Mouse (Mus musculus) liver, embryonic 12.5 days (tissue): ENCODE measurements around the gene Ror1. TPM values are rescaled to one million over a fixed set of nuclear protein-coding genes. Genes with fewer than 3 reads are reported as not detected.

Experiments used
- ATAC-seq: fragments of 200-750 bp; cut with Nextera tagmentation; 2 replicates; pipeline ENCODE4 v1.8.0; 2017; ENCODE audit warnings: moderate number of reproducible peaks, mild to moderate bottlenecking, moderate library complexity
- H3K27ac ChIP-seq: fragments of 300-500 bp; sonication (generic); 2 replicates; pipeline ENCODE4 v1.5.1; 2016; ENCODE audit warnings: mild to moderate bottlenecking
- H3K27me3 ChIP-seq: fragments of 300-500 bp; sonication (generic); replicated peaks from 2 replicates; pipeline ENCODE4 v1.6.1; 2016; ENCODE audit warnings: mild to moderate bottlenecking, moderate library complexity
- H3K36me3 ChIP-seq: fragments of 300-500 bp; sonication (generic); 2 replicates; pipeline ENCODE4 v1.6.1; 2016; ENCODE audit warnings: mild to moderate bottlenecking, moderate library complexity
- H3K4me1 ChIP-seq: fragments of 300-500 bp; sonication (generic); 2 replicates; pipeline ENCODE4 v1.6.1; 2016
- H3K4me2 ChIP-seq: fragments of 300-500 bp; sonication (generic); 2 replicates; pipeline ENCODE4 v1.6.1; 2016; ENCODE audit warnings: mild to moderate bottlenecking, moderate library complexity
- H3K4me3 ChIP-seq: fragments of 300-500 bp; sonication (generic); 2 replicates; pipeline ENCODE4 v1.5.1; 2016; ENCODE audit warnings: mild to moderate bottlenecking, moderate library complexity
- H3K9ac ChIP-seq: fragments of 300-500 bp; sonication (generic); 2 replicates; pipeline ENCODE4 v1.6.1; 2016; ENCODE audit warnings: mild to moderate bottlenecking, moderate library complexity
- H3K9me3 ChIP-seq: fragments of 300-500 bp; sonication (generic); replicated peaks from 2 replicates; pipeline ENCODE4 v1.6.1; 2016; ENCODE audit warnings: mild to moderate bottlenecking, moderate library complexity
- WGBS: fragments of 180-500 bp; shearing (Covaris S2); methylation state at CpG from one replicate; pipeline ENCODE4 v1.1.7; 2016; ENCODE audit not compliant: insufficient replicate concordance; 5-methylcytosine and 5-hydroxymethylcytosine counted together
- polyA plus RNA-seq: library from polyadenylated mRNA; unstranded; fragments of >200 nt; fragmentation: Nextera tagmentation; extraction: Ambion mirVana; gene quantifications from 2 replicates; pipeline ENCODE4 v1.2.1, GENCODE M21; 2016

Gene Ror1
- polyA plus RNA-seq, 1 experiment from 2014 or later, result 1.4 TPM

DNA sequence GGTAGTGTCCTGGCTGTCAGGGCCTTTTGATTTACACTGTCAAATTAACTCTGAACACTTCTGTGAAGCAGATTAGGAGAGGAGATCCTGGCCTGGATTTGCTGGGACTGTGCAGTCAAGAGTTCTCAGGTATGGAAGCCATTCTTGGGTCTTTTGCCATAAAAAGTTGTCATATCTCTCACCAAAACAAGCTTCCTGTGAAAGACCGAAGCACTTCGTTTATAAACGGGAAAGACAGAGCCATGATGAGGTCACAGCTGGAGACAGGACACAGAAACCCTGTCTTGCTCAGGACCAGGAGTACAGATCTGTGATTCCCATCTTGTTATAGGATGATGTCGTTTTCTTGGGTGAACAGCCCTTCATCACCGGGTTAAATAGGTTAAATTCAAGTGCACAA is 107.5 kb downstream of the Ror1 start:
- H3K4me1 ChIP-seq, result no peaks in the 10 kb centered on the region
- H3K4me3 ChIP-seq, result no peak overlapping the region
- no peak overlapping the region for H3K9ac ChIP-seq
- no peaks in the 10 kb centered on the region for H3K9me3 ChIP-seq
- H3K4me2 ChIP-seq, result no peak overlapping the region
- no peaks in the 10 kb centered on the region for H3K36me3 ChIP-seq
- H3K27me3 ChIP-seq, result no peaks in the 10 kb centered on the region
- 56% methylated on average over 5 of the region's 5 CpGs for WGBS
- H3K27ac ChIP-seq, result no peak overlapping the region
- no peak for ATAC-seq

DNA sequence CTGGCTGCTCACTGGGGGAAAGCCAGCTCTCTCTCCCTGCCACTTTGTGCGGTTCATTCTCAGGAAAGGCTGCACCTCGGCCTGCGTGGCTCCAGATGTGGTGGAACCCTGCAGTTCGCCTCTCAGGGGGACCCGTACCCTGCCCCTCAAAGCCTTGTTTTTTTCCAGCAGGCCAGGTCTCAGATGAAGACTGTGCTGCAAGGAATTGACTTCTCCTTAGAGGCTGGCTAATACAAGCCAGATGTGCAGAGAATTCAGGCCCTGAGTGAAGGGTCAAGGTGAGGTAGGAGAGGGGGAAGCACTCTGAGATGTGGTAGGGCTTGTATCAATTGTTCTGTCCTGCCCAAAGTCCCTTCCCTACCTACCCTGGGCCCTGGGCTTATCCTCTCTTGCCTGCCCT is 108.1 kb downstream of the Ror1 start:
- no peak overlapping the region for H3K4me2 ChIP-seq
- H3K27ac ChIP-seq, result no peak overlapping the region
- WGBS, result 56% methylated on average over 5 of the region's 5 CpGs
- no peaks in the 10 kb centered on the region for H3K4me1 ChIP-seq
- no peak overlapping the region for H3K4me3 ChIP-seq
- H3K36me3 ChIP-seq, result no peaks in the 10 kb centered on the region
- no peak overlapping the region for H3K9ac ChIP-seq
- H3K27me3 ChIP-seq, result no peaks in the 10 kb centered on the region
- no peak for ATAC-seq
- H3K9me3 ChIP-seq, result no peaks in the 10 kb centered on the region

DNA sequence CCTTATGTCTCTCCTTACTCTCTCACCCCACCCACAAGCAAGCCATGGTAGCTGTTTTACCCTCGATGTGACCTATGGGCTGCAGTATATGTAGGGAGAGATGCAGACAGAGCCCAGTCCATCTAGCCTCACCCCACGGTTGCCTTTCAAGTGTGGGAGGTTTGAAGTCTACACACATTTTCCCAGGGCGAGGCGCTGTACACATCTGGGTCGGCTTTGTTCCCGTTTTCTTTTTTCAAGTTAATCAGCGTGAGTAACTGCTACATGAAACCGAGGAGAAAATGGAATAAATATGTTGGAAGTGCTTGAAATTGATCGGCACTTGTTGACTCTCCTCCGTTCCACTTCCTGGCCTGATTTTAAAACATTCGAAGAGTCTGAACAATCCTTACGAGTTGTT is 108.8 kb downstream of the Ror1 start:
- H3K9ac ChIP-seq, result no peak overlapping the region
- no peak for ATAC-seq
- no peak overlapping the region for H3K4me2 ChIP-seq
- H3K27ac ChIP-seq, result no peak overlapping the region
- no peaks in the 10 kb centered on the region for H3K9me3 ChIP-seq
- H3K27me3 ChIP-seq, result no peaks in the 10 kb centered on the region
- 64% methylated on average over 12 of the region's 12 CpGs for WGBS
- H3K36me3 ChIP-seq, result no peaks in the 10 kb centered on the region
- H3K4me3 ChIP-seq, result no peak overlapping the region
- no peaks in the 10 kb centered on the region for H3K4me1 ChIP-seq

DNA sequence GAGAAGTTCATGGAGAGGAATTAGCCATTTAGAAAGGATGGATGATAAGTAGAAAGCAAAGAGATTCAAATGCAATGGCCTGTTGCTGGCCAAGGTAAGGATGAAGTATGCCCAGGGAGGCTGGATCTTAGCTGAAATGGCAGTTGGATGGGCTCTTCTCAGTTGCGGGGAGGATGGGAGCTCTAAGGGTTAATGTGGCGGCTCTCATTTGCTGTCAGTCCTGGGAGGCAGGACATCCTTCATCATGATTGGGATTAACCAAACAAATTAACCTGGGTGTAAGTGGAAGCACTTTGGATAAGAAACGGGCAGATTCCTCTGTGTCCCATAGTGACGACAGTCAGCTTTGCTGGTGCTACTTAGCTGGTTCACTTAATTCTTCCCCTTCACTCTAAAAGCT is 112.5 kb downstream of the Ror1 start:
- no peaks in the 10 kb centered on the region for H3K27me3 ChIP-seq
- no peak overlapping the region for H3K9ac ChIP-seq
- H3K9me3 ChIP-seq, result no peaks in the 10 kb centered on the region
- no peaks in the 10 kb centered on the region for H3K4me1 ChIP-seq
- no peak overlapping the region for H3K27ac ChIP-seq
- 42% methylated on average over 4 of the region's 4 CpGs for WGBS
- no peak overlapping the region for H3K4me2 ChIP-seq
- H3K36me3 ChIP-seq, result no peaks in the 10 kb centered on the region
- no peak overlapping the region for H3K4me3 ChIP-seq
- ATAC-seq, result no peak

DNA sequence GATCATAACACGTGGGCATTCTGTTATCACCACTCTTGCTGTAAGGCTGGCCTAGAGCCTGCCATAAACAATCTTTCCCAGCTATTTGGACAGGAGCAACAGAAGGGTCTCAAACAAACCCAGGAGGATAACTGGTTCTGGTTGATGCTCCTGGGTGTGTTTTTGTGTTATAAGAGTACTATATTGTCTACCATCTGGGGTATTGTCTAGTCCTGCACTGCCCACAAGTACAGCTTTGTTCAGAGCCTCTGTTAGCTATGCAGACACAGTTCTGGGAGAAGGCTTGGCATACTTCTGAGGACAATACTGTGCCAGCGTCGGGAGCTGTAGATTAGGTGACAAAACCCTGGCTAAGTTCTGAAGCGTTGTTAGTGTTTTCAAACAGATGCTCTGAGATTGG is 113.5 kb downstream of the Ror1 start:
- WGBS, result 60% methylated on average over 4 of the region's 4 CpGs
- no peaks in the 10 kb centered on the region for H3K27me3 ChIP-seq
- ATAC-seq, result no peak
- no peaks in the 10 kb centered on the region for H3K9me3 ChIP-seq
- H3K9ac ChIP-seq, result no peak overlapping the region
- no peak overlapping the region for H3K27ac ChIP-seq
- H3K4me3 ChIP-seq, result no peak overlapping the region
- no peaks in the 10 kb centered on the region for H3K36me3 ChIP-seq
- H3K4me1 ChIP-seq, result no peaks in the 10 kb centered on the region
- no peak overlapping the region for H3K4me2 ChIP-seq

DNA sequence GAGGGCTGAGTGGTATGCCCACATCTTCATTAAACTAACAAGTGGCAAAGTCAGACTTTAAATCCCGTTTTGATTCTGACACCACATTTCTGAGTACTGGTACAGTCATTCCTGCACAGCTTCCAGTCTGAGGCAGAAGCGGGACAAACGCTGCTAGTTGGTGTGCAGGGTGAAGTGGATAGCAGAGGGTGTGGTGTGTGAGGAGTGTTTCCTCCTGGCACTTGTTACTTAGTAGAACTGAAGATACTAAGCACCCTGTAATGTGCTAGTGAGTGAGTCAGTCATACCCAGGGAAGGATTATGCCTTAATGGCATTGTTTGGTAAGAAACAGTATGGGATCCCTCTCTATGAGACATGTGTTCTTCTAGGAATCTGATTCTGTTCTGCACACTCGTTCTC is 115.7 kb downstream of the Ror1 start:
- Histone ChIP-seq H3K9ac (no peak overlapping the region), H3K9me3 (no peaks in the 10 kb centered on the region), H3K4me3 (no peak overlapping the region), H3K36me3 (no peaks in the 10 kb centered on the region), H3K4me1 (no peaks in the 10 kb centered on the region), H3K4me2 (no peak overlapping the region), H3K27ac (no peak overlapping the region), H3K27me3 (no peaks in the 10 kb centered on the region)
- ATAC-seq, result no peak
- WGBS, result 53% methylated on average over 4 of the region's 4 CpGs

DNA sequence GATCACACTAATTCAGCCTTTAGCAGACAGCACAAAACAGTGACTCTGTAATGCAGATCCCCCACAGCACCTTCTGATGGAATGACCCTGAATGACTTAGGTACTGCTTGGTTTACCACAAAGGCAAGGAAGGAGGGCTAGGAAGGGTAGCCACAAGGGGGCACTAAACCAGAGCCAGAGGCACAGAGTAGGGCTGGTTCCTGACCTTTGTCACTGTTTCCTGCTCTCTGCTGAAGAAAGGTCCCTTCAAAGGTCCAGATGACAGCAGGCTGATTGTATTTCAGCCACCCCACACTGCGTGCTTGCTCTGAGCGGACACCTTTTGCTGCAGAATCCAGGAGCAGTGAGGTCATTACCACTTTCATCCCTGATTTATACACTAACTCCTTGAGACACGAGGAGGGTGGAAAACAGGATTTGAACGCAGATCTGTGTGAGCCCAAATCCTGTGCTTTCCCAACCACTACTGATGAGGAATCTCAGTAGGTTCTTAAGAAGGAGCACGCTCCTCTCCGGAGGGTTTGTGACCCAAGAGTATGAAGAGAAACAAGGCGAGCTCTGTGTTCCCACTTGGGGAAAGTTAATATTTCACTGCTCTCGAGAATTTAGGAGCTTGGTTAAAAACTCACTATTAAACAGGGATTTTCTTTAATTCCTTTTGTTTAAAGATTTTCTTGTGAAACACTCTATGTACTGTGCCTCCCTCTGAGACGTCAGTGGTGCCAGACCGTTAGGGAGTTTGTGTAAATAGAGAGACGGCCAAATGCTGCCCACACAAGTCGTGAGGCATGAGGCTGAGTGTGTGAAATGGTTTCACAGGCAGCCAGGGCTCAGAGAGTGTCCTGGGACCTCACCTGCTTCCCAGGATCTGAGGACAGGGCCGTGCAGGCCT is 119.0 kb downstream of the Ror1 start:
- no peak overlapping the region for H3K27ac ChIP-seq
- H3K9me3 ChIP-seq, result no peaks in the 10 kb centered on the region
- H3K4me2 ChIP-seq, result no peak overlapping the region
- H3K4me1 ChIP-seq, result no peaks in the 10 kb centered on the region
- H3K36me3 ChIP-seq, result no peaks in the 10 kb centered on the region
- no peak overlapping the region for H3K4me3 ChIP-seq
- H3K9ac ChIP-seq, result no peak overlapping the region
- peak; percentile 47 for ATAC-seq
- 57% methylated on average over 13 of the region's 13 CpGs for WGBS
- H3K27me3 ChIP-seq, result no peaks in the 10 kb centered on the region

DNA sequence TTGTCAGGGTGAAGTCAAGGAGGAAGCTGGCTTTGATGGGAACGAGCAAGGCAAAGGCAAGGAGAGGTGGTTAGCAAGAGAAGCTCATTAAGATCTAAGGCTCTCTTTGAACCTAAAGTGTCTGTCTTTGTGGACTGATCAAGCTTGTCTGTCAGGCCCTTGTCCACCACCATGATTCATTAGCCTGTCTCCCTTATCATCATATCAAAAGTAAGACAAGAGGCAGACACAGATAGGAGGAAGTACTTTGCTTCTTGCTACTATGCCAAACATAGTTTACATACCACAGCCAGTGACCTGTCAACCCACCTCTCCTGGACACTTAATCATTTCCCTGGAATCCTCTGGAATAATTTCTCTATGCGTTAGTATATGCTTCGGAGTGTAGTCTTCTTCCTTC is 121.0 kb downstream of the Ror1 start:
- Histone ChIP-seq H3K27me3 (no peaks in the 10 kb centered on the region), H3K4me1 (no peaks in the 10 kb centered on the region), H3K9me3 (no peaks in the 10 kb centered on the region), H3K4me3 (no peak overlapping the region), H3K9ac (no peak overlapping the region), H3K4me2 (no peak overlapping the region), H3K27ac (no peak overlapping the region), H3K36me3 (no peaks in the 10 kb centered on the region)
- ATAC-seq, result no peak
- WGBS, result 53% methylated on average over 3 of the region's 3 CpGs

DNA sequence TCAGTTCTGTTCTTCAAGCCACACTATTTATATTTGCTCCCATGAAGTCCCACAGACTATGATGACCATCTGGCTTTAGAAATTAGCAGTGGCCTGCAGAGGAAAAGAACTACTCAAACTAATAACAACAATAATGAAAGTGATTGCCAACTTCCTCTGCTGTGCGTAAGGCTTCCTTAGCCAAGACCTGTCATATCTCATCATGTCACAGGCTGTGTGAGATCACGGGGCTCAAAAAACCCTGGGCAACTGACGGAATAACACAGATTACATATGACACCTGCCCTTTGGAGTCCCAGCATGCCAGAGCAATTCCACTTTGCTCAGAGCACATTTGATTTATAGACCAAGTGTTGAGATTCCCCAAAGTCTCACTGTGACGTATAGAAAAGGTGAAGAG is 123.4 kb downstream of the Ror1 start:
- Histone ChIP-seq H3K27me3 (no peaks in the 10 kb centered on the region), H3K36me3 (no peaks in the 10 kb centered on the region), H3K27ac (no peak overlapping the region), H3K4me1 (peaks cover 13% of the 10 kb centered on the region), H3K9me3 (no peaks in the 10 kb centered on the region), H3K4me3 (no peak overlapping the region), H3K4me2 (no peak overlapping the region), H3K9ac (no peak overlapping the region)
- WGBS, result 36% methylated on average over 4 of the region's 4 CpGs
- no peak for ATAC-seq

DNA sequence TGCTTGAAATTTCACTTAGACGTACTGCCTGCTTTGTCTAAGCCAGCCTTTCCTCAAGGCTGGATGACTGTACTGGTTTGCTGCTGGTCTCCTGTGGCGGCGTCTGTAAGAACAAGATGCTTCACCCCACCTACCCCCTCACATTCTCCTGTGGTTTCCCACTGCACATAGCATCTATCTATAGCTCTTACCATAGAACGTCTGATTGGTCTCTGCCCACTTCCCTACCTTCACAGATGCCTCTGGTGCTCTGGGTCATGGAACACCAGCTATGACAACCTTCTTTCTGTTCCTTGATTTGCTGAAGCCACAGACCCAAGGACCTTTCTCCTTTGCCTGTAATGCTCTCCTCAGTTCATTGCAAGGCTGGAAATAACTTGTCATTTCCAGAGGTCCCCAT is 124.0 kb downstream of the Ror1 start:
- no peak overlapping the region for H3K27ac ChIP-seq
- H3K4me2 ChIP-seq, result no peak overlapping the region
- H3K4me1 ChIP-seq, result peaks cover 13% of the 10 kb centered on the region
- ATAC-seq, result no peak
- H3K36me3 ChIP-seq, result no peaks in the 10 kb centered on the region
- no peaks in the 10 kb centered on the region for H3K9me3 ChIP-seq
- H3K4me3 ChIP-seq, result no peak overlapping the region
- 27% methylated on average over 4 of the region's 4 CpGs for WGBS
- no peaks in the 10 kb centered on the region for H3K27me3 ChIP-seq
- no peak overlapping the region for H3K9ac ChIP-seq

DNA sequence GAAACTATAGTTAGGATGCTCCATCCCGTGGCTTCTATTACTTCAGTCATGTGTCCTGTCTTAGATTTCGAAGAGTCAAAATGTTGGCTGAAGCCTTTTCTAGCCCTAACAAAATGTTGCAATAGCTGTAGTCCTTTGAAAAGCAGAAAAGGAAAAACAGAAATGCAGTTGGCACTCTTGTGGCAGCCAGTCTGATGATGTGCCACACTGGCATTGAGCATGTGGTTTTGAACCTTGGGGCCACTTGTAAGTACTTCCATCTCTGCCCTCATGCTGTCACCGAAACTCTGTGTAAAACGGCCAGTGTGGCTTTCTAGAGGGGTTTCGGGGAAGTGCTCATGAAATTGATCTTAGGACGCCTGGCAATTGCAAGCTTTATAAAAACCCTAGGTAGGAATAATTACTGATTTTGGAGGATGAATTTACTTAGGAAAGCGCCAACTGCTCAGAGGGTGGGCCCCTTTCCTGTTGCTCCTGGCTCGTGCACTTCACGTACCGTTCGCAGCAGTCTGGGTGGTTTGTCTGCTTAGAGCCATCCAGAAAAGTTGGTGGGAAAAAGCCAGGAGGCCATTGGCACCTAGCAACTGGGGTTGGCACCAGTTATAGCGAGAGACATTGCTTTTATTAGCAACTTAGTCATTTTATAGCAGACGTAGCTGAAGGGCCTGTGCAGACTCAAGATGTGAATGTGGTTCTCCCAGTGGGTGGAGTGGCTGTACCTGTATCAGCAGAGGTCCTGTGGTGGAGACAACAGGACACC is 126.6 kb downstream of the Ror1 start:
- Histone ChIP-seq H3K4me2 (no peak overlapping the region), H3K27me3 (no peaks in the 10 kb centered on the region), H3K9ac (no peak overlapping the region), H3K9me3 (no peaks in the 10 kb centered on the region), H3K4me3 (no peak overlapping the region), H3K36me3 (no peaks in the 10 kb centered on the region), H3K4me1 (peaks cover 13% of the 10 kb centered on the region), H3K27ac (no peak overlapping the region)
- ATAC-seq, result no peak
- WGBS, result 59% methylated on average over 13 of the region's 13 CpGs

DNA sequence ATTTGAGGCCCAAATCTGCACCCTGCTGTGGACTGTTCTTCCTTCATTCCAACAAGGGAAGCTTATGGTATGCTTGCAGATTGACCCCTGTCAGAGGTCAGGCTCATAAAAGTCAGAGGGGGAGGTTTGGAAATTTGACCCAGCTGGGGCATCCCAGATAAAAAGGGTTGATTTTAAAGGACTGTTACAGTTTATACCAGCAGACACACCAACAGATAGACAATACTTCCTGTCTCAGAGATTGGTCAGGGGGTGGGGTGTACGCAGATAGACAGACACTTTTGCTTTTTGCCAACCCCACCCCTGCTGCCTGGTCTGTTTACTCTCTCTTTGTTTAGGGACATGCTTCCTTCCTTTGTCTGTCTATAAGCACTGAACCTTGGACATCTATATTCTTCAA is 127.9 kb downstream of the Ror1 start:
- ATAC-seq, result no peak

More for the DNA sequence above, 127.9 kb downstream of the Ror1 start:
- Histone ChIP-seq H3K4me3 (no peak overlapping the region), H3K9ac (no peak overlapping the region), H3K4me1 (peaks cover 13% of the 10 kb centered on the region), H3K4me2 (no peak overlapping the region), H3K27ac (no peak overlapping the region), H3K27me3 (no peaks in the 10 kb centered on the region), H3K36me3 (no peaks in the 10 kb centered on the region), H3K9me3 (no peaks in the 10 kb centered on the region)
- 27% methylated on average over 1 of the region's 1 CpGs for WGBS
